Mouse (Mus musculus) gastrocnemius, adult 8-10 months (tissue): ENCODE measurements around the gene Gja6. TPM values are rescaled to one million over a fixed set of nuclear protein-coding genes. Genes with fewer than 3 reads are reported as not detected.

ENCODE experiments used
- DNase-seq, 2 experiments: peaks; one replicate each; pipeline ENCODE4 v3.0.0; 2022; ENCODE audit warnings: low spot score in 2 of 2
- total RNA-seq, 4 experiments: library from RNA; stranded (reverse); gene quantifications; 2 replicates each; pipeline ENCODE4 v1.2.4; 2022

Gene Gja6
- total RNA-seq = not detected

GRCm38 (mm10) chrX:160906952-160907351 lies at the start of gene Gja6:
TSS of gene Gja6 (minus strand) at chrX:160907052.
- DNase-seq = no peak

- no peak for DNase-seq
Measured at GRCm38 (mm10) chrX:160949583-160949982, 42.7 kb upstream of the Gja6 start.

GRCm38 (mm10) chrX:160944722-160945121 lies 37.9 kb upstream of the Gja6 start:
- no peak for DNase-seq

GRCm38 (mm10) chrX:160935541-160935940 lies 28.7 kb upstream of the Gja6 start:
- DNase-seq = no peak

- no peak for DNase-seq
Measured at GRCm38 (mm10) chrX:160930656-160931055, 23.8 kb upstream of the Gja6 start.

GRCm38 (mm10) chrX:160928870-160929269 lies 22.0 kb upstream of the Gja6 start:
- DNase-seq = no peak

- no peak for DNase-seq
Measured at GRCm38 (mm10) chrX:160919022-160919637, 12.3 kb upstream of the Gja6 start.

- no peak for DNase-seq
Measured at GRCm38 (mm10) chrX:160906477-160906876, 375 bp downstream of the Gja6 start.

GRCm38 (mm10) chrX:160905913-160906312 lies 939 bp downstream of the Gja6 start:
- DNase-seq = no peak

GRCm38 (mm10) chrX:160905041-160905678 lies 1.7 kb downstream of the Gja6 start:
- DNase-seq = no peak

GRCm38 (mm10) chrX:160901118-160901517 lies 5.7 kb downstream of the Gja6 start:
- no peak for DNase-seq

- no peak for DNase-seq
Measured at GRCm38 (mm10) chrX:160892077-160892476, 14.8 kb downstream of the Gja6 start.

GRCm38 (mm10) chrX:160886301-160886700 lies 20.6 kb downstream of the Gja6 start:
- no peak for DNase-seq

- no peak for DNase-seq
Measured at GRCm38 (mm10) chrX:160866576-160866975, 40.3 kb downstream of the Gja6 start.

- DNase-seq = no peak
Measured at GRCm38 (mm10) chrX:160865022-160865421, 41.8 kb downstream of the Gja6 start.

GRCm38 (mm10) chrX:160863689-160864383 lies 43.0 kb downstream of the Gja6 start:
- DNase-seq = no peak

Other genes with a start within 250 kb of the Gja6 start
- gene Ppef1, start 171.3 kb downstream of the Gja6 start, total RNA-seq = not detected
- gene Rs1, start 139.0 kb downstream of the Gja6 start, total RNA-seq = under 1 TPM in 1 of 4 experiments, not detected in 3; 0.60 TPM
- gene Cdkl5, start 87.7 kb upstream of the Gja6 start, total RNA-seq = 1 to 10 TPM in 2 of 4 experiments, under 1 TPM in 2; 0.73 to 1.1 (median 0.96) TPM
- under 1 TPM in 1 of 4 experiments, not detected in 3; 0.08 TPM for gene Scml2, start 210.1 kb upstream of the Gja6 start, total RNA-seq